Mouse (Mus musculus) G1E-ER4 (cell line): ENCODE results near the gene C1qc. TPM values are rescaled to one million over a fixed set of nuclear protein-coding genes. Genes with fewer than 3 reads are reported as not detected.

Source experiments
- GATA1 ChIP-seq: IDR thresholded peaks from one replicate; pipeline ENCODE4 v1.8.0; 2012; ENCODE audit warnings: low read length, inconsistent platforms
- polyA plus RNA-seq: library from polyadenylated mRNA; stranded (reverse); fragments of >175 nt; gene quantifications from 2 replicates; pipeline ENCODE4 v1.2.3, GENCODE M21; 2012

Gene C1qc
- polyA plus RNA-seq, 1 experiment, result not detected

DNA sequence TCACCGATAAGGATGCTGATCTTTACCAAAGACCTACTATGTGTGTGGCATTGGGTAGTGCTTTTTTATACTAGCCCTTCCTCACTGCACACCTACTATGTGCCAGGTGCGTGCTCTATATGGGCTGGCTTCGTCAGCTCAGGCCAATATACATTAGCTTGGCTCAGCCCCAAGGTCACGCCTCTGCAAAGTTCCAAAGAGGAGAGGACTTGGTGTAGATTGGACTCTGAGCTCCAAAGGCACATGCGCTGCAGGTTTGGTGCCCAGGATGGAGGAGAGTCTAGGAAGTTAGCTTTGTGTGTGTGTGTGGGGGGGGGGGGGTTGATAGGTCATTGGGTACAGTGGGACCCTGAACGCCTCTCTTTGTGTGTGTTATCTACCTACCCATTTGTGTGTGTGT is 24.5 kb downstream of the C1qc start:
- TF ChIP-seq GATA1, result no peak

DNA sequence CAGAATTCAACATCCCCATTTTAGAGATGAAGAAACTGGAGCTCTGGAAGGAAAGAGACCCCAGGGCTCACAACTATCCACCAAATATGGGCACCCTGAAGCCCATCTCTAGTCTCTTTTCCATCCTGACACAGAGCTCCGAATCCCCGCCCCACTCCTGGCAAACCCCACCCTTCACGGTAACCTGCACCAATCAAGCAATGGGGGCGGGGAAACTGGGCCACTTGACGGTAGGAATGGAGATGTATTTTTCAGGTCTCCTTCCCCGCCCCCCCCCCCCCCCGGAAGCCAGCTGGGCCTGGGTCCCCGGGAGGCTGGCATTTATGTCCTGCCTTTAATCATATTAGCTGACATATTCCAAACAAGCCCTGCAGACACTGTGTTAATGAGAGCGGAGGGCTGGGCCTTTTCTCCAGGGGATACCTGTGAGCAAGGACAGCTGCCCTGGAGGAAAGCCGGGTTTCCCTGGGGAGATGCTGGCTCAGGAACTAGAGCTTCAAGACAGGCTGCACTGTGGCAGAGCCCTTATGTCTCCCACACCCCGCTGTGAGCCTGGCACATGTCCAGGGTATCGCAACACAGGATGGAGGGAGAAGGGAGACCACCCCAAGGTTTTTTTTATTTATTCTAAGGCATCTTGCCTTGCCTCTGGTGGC is 25.0 kb downstream of the C1qc start:
- TF ChIP-seq GATA1, result no peak

DNA sequence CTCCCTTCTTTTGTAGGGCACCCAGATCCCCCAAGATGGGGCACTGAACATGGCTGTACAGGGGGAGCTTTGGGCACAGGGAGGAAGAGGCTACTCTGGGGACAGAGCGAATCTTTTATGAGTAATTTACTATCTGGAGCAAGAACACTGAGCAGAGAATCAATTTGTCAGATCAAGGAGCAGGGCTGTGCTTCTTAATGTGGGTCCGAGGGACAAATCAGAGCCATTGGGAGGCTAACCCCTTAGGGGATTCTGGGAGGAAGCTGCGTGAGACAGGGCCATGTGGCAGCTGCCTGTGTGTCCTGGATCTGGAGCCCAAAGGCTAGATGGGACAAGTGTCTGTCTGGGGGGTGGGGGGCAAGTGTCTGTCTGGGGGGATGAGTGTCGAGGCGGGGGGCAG is 27.3 kb downstream of the C1qc start:
- no peak for TF ChIP-seq GATA1

DNA sequence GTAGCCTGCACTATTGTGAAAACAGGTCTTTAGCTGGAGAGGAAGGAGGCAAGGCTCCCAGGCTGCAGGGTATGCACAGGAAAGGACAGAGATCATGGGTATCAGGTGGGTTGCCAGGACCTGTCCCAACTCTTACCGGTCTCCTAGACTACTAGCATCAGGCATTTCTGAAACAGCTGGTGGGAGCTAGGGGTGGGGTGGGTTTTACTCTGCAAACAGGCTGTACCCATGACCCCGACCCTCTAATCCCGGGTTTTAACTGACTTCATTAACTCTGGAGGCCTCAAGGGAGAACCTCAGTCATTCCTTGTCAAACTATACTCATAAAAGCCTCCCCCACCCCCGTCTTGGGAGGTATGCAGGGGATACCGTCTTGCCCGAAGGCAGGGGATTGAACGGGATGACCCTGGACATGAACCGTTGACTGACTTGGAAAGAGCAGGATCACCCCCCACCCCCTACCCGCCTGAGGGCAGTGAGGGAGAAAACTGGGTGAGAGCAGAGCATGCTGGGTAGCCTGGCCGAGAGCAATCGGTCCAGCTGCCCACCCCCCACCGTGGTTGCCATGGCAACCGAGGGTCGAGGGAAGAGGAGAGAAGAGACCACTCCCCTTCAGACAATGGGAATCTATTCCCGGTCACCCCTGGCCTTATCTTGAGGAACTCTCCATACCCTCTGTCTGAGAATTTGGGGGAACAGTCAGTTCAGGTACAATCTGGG is 28.0 kb downstream of the C1qc start:
- TF ChIP-seq GATA1, result no peak

DNA sequence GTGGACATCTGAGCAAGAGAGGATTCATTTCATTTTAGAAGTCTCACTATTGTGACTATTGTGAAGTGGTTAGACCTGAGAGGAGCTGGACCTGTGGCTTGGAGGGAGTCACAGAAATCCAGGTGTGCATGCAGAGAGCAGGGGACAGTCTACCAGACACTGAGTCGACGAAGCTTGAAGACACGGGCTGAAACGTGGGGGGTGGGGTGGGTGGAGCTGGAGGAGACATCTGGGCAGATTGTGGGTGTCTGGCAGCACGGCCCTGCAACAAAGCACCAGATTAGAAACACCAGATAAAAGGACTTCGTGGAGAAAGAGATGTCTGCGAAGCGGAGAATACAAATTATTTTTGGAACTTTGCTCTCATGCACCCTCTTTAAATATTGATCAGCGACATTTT is 29.3 kb downstream of the C1qc start:
- no peak for TF ChIP-seq GATA1

DNA sequence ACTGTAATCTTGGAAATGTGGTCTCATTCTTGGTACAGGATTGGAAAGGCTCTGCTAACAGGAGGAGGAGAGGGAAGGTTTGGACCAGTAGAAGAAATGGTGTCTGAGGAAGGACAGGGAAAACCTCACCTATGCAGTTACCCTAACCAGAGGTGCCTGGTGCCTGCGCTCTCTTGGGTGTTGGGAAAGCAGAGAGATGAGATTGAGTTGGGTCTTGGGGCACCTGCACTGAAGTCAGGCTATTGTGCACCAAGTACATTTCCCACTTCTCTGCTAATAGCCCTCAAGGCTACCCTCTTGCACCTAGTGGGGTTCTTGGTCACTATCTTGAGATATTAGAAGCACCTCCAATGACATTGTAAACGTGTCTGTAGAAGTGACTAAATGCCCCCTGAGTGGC is 30.5 kb downstream of the C1qc start:
- no peak for TF ChIP-seq GATA1

DNA sequence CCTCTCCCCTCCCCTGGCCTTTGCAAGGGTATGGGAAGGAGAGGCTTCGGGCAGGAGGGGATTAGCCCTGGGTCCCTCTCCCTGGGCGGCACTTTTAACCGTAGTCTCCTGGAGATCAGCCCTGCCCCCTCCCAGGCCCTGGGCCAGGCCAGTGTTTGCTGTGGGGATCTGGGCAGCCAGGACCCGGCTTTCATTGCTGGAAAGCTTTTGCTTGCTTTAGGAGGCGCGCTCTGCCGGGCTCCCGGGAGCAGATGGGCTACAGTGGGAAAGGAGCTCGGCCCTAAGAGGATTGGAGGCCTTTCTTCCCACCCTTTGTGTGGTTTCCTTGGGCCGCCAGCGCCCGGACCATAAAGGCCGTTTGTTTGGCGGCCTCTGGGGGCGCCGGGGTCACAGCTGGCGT is 31.1 kb downstream of the C1qc start:
- no peak for TF ChIP-seq GATA1

DNA sequence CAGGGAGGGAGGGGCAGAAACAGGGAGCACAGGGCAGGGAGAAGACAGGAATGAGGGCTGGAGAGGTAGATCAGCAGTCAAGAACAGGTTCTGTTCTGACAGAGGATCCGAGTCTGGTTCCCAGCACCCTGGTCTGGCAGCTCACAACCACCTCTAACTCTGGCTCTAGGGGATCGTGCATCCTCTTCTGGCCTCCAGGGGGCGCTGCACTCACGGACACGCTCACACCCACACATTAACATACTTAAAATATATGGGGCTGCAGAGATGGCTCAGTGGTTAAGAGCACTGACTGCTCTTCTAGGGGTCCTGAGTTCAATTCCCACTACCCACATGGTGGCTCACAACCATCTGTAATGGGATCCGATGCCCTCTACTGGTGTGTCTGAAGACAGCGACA is 32.8 kb downstream of the C1qc start:
- no peak for TF ChIP-seq GATA1

DNA sequence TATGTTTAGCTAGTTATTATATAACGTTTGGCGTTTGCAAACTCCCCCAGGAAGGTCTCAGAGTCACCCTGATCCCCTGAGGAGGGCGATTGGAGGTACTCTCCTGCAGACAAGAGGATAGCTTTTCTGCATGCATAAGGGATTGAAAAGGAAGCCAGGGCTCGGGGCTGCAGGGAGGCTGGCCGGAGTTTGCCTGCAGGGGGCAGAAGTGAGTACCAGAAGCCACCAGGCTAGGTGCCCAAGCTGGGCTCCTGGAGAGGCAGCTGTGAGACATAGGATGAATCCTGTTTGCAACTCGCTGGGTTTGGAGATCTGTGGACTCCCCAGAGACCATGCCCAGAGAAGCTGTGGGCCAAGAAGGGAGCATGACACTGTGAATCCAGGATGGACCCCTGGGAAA is 37.8 kb downstream of the C1qc start:
- TF ChIP-seq GATA1, result no peak

DNA sequence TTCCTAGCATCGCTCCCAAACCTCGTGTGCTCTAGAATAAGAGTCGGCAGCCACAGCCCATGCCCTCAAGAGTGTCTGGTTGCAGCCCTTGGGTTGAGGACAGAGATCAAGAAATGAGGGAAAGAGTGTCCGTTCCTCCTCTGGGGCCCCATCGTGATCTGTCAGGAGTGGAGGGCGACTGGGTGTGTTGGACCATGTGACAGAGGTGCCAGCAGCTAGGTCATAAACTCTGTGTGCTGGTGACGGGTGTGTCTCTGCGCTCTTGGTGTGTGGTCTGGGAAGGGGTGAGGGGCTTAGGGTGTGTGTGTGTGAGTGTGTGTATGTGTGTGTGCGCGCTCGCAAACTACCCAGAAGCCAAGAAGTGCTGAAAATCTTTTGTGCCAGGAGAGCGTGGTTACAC is 39.9 kb downstream of the C1qc start:
- TF ChIP-seq GATA1, result no peak

DNA sequence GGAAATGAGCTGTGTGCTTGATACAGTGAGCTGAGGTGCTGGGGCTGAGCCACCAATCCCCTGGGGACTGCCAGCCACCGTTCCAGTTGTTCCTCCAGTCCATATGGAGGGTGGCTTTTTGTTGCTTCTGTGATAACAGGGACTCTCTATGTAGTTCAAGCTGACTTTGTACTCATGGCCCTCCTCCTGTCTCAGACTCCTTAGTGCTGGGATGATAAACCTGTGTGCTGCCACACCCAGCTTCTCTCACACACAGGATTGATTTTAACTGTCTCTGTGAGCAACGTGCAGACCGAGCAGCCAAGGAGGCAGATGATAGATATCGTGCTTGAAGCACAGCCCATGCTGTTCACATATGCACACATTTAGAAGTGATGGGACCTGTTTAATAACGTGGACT is 40.7 kb downstream of the C1qc start:
- TF ChIP-seq GATA1, result no peak

DNA sequence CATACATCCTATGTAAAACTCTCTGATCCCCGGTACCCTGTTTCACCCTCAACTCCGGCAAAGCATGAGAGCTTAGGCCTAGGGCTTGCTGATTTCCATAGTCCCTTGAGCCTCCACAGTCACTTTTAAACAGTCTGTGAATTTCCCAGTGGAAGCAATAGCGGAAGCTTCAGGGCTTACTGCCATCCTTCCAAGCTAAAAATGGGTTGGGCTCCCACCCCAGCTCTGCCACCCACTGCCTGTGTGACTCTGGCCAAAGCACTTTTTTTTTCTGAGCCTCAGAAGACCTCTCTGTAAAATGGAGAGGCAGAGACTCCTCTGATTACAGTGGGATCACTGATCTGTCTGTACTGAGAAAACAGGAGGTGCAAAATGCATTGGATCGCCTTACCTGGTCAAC is 44.3 kb downstream of the C1qc start:
- TF ChIP-seq GATA1, result no peak

DNA sequence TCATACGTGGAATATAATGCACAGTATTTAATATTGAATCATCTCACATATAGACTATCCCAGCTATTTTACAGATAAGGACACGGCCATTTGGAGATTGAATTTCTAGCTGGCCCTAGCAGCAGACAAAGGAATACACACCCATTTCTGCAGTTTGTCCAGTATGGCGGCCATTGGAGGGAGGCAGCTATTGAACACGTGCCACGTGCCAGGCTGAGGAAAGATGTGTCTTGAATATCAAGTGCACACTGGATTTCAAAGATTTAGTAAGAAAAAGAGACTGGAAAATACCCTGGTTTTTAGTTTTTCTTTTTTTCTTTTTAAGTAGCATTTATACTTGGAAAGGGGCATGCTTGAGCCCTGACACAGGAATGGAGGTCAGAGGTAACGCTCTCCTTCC is 45.7 kb downstream of the C1qc start:
- no peak for TF ChIP-seq GATA1

DNA sequence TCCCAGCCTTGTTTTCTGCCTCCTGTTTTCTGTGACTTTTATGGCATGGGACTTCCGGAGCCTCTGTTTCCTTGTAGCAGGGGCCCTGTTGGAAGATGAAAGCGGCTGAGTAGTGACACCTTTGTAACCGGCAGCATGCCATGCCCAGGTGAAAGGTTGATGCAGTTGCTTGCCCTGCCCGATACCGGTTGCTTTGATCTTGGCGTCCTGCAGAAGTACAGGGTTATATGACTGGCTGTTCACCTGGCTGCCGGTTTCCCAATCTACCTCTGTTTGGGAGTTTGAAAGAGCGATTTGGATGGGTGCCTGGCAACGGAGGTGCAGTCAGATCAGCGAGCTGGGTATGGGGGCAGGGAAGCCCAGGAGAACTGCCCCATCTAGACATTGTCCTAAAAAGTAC is 50.1 kb downstream of the C1qc start:
- TF ChIP-seq GATA1, result no peak

DNA sequence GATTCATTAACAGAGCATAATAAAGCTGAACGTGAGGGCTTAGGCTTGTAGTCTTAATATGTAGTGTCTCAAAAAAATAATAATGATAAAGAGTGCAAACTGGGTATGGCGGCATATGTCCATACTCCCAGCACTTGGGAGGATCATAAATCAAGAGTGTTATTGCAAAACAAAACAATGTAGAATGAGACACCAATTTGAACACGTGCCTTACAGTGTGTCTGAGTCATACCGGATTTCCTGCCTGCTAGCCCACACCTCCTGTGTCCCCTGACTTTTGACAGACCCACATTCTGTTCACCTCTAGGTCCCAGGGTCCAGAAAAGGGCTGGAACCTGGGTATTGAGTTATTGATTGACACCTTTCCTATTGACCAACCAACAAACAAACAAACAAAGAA is 50.8 kb downstream of the C1qc start:
- no peak for TF ChIP-seq GATA1

DNA sequence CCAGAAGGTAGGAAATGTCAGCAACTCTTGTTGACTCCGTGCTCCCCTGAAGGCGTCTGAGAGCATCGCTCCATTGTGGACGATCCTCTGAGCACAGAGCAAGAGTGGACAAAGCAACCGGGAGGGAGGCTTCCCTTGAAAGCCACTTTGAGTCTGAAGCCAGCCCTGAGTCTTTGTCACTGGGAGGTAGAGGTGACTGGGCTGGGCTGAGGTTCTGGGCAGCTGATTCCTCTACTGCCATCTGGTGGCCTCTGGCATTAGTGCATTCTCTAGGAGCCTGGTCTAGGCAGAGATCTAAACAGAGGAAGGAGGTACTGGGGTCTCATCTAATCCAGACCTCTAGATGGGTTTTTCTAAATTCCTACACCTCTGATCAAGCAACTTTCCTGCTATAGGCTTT is 51.8 kb downstream of the C1qc start:
- no peak for TF ChIP-seq GATA1

Other genes with a start within 250 kb of the C1qc start
- gene Ephb2, start 57.1 kb downstream of the C1qc start, polyA plus RNA-seq, result 0.03 TPM in 1 of 2 replicates, not detected in the other
- not detected in 2 replicates for gene C1qb, start 6.9 kb downstream of the C1qc start, polyA plus RNA-seq
- gene C1qa, start 5.7 kb upstream of the C1qc start, polyA plus RNA-seq, result not detected in 2 replicates
- gene Epha8, start 63.8 kb upstream of the C1qc start, polyA plus RNA-seq, result 0.02 TPM in 2 replicates
- 10.4 and 18.9 TPM in 2 replicates for gene Zbtb40, start 155.7 kb upstream of the C1qc start, polyA plus RNA-seq